Mouse (Mus musculus): Measurements from ENCODE around the gene Tmem213.

Gene Tmem213

DNA sequence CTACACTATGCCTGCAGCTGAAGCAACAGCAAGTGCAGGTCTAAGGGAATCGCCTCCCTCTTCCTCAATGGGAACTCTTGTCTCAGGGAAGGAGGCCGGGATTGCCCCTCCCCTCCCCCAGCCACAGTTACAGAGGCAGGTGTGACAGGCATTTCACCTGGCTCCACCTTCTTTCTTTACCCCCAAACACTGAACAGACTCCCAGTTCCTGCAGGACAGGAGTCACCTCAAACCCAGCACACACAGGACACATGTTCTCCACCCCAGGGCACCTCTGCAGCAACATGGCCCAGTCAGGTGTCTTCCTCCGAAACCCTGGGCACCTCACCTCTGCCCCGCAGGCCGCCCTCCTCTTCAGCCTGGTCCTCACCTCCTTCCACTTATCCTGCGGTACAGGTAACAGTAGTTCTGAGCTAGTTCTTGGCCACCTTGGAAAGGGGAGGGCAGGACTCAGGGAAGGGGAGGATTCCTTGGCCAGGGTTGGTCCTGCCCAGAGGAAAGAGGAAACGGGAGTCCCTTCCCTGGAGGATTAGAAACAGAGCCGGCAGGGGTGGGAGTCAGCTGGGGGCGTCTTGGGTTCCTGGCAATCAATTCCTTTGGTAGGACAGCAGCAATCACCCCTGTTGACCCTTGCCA, at the start of gene Tmem213:
TSS of gene Tmem213 (plus strand) at position 96 of the 636 bp plus-strand sequence.
- no peak for DNase-seq (ENCODE audit: low read depth)

DNA sequence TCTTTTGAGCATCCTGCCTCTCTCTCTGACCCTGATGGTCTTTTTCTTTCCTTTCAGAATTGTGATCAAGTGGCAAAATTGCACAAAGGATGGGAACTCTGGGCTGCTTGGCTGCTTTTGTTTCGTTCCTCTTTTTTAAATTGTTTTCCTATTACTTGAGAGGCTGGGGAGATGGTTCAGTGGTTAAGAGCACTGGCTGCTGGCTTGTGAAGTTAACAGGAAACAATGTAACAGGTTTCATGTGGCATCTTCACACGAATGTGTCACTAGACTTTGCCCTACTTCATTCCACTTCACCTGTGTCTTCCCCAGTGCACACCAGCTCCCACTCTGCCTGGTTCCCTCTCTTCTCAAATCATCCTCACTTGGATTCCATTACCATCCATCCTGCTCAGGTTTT, 44.4 kb upstream of the Tmem213 start:
- no peak for DNase-seq (ENCODE audit: low read depth)

- DNase-seq (ENCODE audit: low read depth) = no peak
Observed at GRCm38 (mm10) chr6:38065122-38065500, 43.9 kb upstream of the Tmem213 start.

DNA sequence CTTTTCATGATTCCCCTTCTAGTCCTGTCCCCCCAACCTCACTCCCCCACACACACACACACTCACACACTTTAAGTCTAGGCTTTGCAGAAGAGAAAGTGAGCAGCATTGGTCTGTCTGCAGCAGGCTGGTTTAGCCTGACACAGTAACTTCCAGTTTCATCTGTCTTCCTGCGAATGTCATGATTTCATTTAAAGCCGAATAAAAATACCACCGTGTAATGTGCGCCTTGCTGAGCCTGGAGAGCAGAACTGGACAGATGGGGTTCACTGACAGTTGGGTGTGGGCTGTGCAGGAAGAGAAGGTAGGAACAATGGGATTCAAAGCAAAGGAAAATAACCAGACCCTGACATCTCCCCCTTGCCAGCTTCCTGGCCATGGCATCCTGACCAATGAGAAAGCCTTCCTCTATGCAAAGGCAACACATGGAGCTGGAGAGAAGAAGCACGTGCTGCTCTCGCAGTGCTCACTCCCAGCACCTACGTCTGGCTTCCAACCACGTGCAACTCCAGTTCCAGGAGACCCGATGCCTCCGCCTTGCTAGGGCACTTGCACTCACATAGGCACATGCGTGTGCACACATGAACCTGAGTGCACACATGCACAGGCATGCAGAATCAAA, 43.4 kb upstream of the Tmem213 start:
- no peak for DNase-seq (ENCODE audit: low read depth)

DNA sequence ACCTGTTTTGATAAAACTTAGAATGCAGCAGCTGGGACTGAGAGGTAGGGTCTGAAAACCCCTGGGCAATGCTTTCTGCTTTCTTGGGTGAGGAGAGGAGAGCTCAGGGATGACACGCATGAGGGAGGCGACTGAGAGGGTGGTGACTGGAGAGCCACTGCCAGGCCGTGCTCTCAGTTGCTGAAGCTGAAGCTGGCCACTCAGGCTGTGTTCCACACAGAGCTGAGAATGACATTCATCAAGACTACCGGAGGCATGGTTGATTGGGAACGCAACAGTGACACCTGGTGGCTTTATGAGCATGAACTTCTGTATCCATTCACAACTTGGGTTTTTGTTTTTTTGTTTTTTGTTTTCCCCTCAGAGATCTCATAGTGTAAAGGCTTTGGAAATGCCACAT, 42.8 kb upstream of the Tmem213 start:
- no peak for DNase-seq (ENCODE audit: low read depth)

GRCm38 (mm10) chr6:38071256-38071655, 37.8 kb upstream of the Tmem213 start:
- no peak for DNase-seq (ENCODE audit: low read depth)

DNA sequence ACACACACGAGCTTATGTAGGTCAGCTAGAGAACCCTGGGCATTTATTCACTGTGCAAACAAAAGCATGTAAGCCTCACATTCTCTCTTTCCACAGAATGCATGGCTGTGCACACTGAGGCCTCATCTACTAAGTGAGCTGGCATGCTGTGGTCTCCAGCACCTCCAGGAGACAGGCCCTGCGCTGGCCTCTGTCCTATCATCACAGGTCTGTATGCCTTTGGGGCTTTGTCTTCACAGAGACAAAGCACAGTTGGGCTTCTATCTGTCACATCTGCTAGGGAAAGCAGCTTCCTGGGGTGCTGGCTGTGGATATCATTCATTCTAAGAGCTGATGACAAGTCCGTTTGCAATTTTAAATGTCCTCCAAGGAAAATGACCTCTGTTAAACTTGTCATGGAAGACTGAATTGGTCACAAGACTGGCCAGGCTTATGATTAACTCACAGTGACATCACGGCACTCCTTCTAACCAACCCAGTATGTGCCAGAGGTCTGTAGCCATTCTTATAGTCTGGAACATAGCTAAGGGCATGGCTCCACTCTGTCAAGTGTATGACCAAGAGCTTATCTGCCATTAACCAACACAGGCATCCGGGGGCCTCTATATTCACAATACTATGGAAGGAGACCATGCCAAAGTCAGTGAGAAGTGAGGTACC, 36.8 kb upstream of the Tmem213 start:
- no peak for DNase-seq (ENCODE audit: low read depth)

DNA sequence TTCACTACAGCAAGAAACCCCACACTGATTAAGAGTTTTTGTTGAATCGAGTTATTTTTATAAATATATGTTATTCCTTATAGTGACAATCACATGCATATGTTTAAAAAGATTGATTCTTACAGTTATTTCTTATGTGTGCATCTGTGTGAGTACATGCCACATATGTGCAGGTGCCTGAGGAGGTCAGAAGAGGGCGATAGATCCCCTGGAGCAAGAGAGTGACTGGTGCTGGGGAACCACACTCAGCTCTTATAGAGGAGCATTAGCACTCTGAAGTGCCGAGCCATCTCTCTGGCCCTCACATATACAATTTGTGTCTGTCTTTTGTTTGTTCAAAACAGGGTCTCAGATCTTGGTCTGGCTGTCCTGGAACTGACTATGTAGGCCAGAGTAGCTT, 35.5 kb upstream of the Tmem213 start:
- DNase-seq (ENCODE audit: low read depth) = no peak

GRCm38 (mm10) chr6:38080364-38080763, 28.7 kb upstream of the Tmem213 start:
- no peak for DNase-seq (ENCODE audit: low read depth)

GRCm38 (mm10) chr6:38081727-38082341, 27.2 kb upstream of the Tmem213 start:
- peak; percentile 87 for DNase-seq (ENCODE audit: low read depth)

DNA sequence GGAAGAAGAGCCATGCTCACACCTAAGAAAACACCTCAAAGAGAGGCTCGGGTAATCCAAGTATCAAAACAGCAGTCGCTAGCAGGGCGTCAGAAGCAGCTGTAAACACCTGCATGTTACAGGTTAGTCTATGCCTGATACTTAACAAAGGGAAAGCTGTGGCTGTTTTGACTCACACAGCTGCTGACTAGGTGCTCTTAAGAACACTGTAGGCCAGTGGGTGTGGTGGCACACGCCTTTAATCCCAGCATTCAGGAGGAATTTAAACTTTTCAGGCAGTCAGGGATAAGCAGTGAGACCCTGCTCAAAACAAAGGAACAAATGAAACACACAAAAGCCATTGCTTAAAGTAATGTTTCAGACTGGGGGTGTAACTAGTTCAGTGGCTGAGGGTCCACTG, 25.9 kb upstream of the Tmem213 start:
- DNase-seq (ENCODE audit: low read depth) = no peak

DNA sequence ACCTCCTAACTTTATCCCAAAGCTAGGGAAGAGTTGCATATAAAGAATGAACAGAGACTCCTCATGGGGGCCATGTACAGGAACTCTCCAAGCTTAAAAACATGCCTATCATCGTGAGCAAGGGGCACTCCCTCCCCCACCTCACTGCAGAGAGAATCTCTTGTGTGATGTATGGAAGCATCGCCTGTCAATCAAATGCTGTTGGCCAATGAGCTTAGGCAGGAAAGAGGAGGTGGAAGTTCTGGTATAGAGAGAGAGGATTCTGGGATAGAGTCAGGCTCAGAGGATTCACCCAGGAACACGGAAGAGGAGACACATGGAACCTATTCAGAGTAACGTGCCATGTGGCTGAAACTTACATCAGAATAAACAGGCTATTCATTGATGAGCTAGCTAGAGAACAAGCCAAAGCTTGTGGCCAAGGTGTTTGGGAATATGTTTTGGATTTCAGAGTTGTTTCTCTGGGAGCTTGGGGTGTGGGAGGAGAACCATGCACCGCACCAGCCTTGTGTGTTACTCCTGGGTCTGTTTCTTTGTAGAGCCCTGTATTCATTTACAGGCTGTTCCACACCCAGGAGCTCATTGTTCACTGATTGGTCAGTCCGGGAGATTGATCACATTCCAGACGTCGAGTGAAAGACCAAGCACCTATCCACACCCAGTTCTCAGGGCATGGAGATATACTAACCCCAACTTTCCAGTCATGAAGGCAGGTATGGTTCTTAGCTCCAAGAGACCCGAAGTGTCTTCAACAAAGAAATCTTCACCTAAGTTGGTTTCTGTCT, 21.6 kb upstream of the Tmem213 start:
- no peak for DNase-seq (ENCODE audit: low read depth)

- no peak for DNase-seq (ENCODE audit: low read depth)
Observed at GRCm38 (mm10) chr6:38092539-38092938, 16.5 kb upstream of the Tmem213 start.

DNA sequence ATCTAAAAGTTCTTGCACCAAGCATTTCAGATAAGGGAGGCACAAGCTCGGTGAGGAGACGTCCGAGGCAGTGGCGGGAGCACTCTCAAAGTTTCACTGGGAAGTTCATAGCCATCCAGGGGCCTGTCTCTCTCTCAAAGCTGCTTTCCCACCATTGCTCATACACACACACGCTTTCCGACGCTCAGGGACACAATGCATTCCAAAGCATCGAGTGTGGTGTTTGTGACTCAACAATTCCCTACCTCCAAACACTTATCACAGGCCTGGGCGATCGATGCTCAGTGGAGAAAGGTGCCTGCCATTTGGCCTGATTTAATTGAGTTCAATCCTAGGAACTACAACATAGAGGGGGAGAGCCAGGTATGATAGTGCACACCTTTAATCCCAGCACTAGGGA, 14.4 kb upstream of the Tmem213 start:
- DNase-seq (ENCODE audit: low read depth) = no peak

DNA sequence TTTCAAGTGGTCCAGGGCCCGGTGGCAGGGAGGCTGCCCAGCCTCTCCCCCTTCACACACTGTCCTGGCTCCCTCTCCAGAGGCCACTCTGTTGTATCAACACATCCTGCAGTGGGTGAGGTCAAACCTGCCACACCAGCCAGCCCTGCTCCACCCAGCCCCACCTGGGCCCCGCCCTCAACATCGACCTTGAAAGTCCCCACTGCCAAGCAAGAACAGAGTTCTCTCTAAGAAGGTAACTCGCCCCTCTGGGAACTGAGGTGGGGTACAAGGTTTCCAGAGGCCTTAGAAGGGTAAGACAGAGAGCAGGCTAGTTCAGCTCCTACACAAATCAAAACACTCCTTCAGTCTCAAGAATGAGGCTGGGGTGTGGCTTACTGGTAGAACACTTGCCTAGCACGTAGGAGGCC, 12.1 kb upstream of the Tmem213 start:
- DNase-seq (ENCODE audit: low read depth) = no peak

GRCm38 (mm10) chr6:38102216-38102795, 6.7 kb upstream of the Tmem213 start:
- no peak for DNase-seq (ENCODE audit: low read depth)

DNA sequence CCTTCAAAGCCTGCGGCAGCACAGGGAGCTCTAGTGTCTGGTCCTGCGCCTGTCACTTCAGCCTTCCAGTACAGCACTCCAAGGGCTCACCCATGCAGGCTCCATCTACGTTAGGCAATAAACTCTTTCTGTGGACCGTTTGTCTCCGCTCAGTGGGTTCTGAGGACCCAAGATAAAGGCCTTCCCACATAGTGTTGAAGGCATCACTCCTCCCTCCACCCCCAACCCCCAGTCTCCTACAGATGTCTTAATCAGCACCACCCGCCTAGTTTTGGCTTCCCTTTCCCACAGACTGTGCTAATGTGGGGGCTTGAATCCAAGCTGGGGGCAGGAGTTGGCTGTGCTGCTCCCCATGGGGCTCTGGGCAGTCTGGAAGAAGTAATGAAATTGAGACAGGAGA, 5.3 kb upstream of the Tmem213 start:
- DNase-seq (ENCODE audit: low read depth) = no peak

DNA sequence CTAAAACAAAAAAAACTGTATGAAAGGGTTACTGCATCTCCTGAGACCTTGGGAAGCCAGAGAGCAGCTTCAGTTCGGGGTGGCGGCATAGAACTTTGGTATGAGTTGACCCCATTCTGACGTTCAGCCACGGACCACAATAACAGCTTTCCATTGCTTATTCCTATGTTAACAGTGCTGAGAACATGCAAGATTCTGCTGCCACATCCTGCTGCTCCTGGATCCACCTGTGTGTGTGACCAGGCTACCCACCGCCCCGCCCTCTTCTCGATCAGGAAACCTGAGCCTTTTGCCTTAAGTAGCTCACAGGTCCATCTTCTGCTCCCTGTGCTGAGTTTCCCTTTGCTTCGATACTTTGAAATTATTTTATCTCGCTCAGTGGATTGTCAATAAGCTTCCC, 3.1 kb upstream of the Tmem213 start:
- no peak for DNase-seq (ENCODE audit: low read depth)

- DNase-seq (ENCODE audit: low read depth) = no peak
Observed at GRCm38 (mm10) chr6:38108449-38108848, 606 bp upstream of the Tmem213 start.

- no peak for DNase-seq (ENCODE audit: low read depth)
Observed at GRCm38 (mm10) chr6:38109871-38110270, 816 bp downstream of the Tmem213 start.

- no peak for DNase-seq (ENCODE audit: low read depth)
Observed at GRCm38 (mm10) chr6:38110859-38111258, 1.8 kb downstream of the Tmem213 start.

Measured in fibroblast of lung, adult 2 months (primary cell).